Mouse (Mus musculus) cortical plate, adult 2 months (tissue): Measurements from ENCODE around the gene Fscn3.

ENCODE experiments used
- CTCF ChIP-seq: fragments of 200-500 bp; IDR thresholded peaks from 2 replicates; pipeline ENCODE4 v1.5.1; 2011; ENCODE audit warnings: mild to moderate bottlenecking, control low read depth, low read length; ENCODE audit not compliant: insufficient read depth; ENCODE audit errors: extremely low read depth
- POLR2A ChIP-seq: fragments of 200-500 bp; IDR thresholded peaks from 2 replicates; pipeline ENCODE4 v1.6.1; 2011; ENCODE audit warnings: mild to moderate bottlenecking, low read length, control low read depth; ENCODE audit not compliant: insufficient read depth; ENCODE audit errors: extremely low read depth

- TF ChIP-seq CTCF: no peak
- TF ChIP-seq POLR2A: no peak
These were observed 58.4 kb downstream of the Fscn3 start for GRCm38 (mm10) chr6:28486008-28486407.
